Mouse (Mus musculus): ENCODE data around the gene Actn4. TPM values are rescaled to one million over a fixed set of nuclear protein-coding genes. Genes with fewer than 3 reads are reported as not detected.

The Actn4 gene
- polyA plus RNA-seq, 1 experiment from 2014 or later: 216 TPM

DNA sequence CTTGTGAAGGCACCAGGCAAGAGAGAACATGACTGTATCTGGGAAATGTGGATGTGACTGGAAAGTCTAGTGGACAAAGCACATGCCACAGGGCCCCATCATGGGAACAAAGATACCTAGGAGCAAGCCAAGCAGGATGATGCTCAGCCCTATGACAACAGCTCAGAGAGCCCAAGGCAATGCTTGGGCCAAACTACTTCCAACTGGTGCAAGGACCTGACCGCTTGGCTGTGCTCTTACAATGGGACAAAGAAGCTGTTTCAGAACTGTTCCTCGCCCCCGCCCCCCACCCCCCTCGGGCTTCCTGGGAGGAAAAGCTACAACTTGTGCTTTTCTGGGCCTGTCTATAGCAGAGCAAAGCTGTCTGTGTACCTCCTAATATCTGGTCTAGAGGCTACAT is 23.5 kb downstream of the Actn4 start:
- peaks cover 32% of the 10 kb centered on the region for H3K4me1 ChIP-seq (replicated peaks; ENCODE audit: control insufficient read depth, insufficient read depth)
- H3K27me3 ChIP-seq (ENCODE audit: control insufficient read depth, insufficient read depth, low read length): no peaks in the 10 kb centered on the region
- H3K27ac ChIP-seq (replicated peaks): 0 out of 2 replicates have a peak overlapping the region, but pooled peaks have one; percentile 13
- 79% methylated on average over 4 of the region's 4 CpGs for whole genome bisulfite sequencing
- H3K4me3 ChIP-seq (ENCODE audit: low read depth, low read length): no peak overlapping the region
- H3K36me3 ChIP-seq (ENCODE audit: control insufficient read depth, insufficient read depth, low read length): peaks cover 2% of the 10 kb centered on the region; the same call in 1 of the 2 replicates
- TF ChIP-seq CTCF (IDR thresholded peaks at IDR 0.05; ENCODE audit: low read depth): 0 out of 2 replicates have a peak, but pooled peaks have one; percentile 16
- no peak for TF ChIP-seq EP300 (optimal IDR thresholded peaks at IDR 0.05)
- no peaks in the 10 kb centered on the region for H3K9me3 ChIP-seq (ENCODE audit: control insufficient read depth, low read length)
- H3K9ac ChIP-seq (ENCODE audit: low read length): no peak overlapping the region
- H3K4me2 ChIP-seq (replicated peaks; ENCODE audit: low read depth): no peak overlapping the region
- ATAC-seq (ENCODE audit: low FRiP score, low TSS enrichment): no peak
- no peak for DNase-seq (ENCODE audit: low spot score)

GRCm38 (mm10) chr7:28936787-28937186 is 25.4 kb downstream of the Actn4 start:
- H3K4me1 ChIP-seq (replicated peaks; ENCODE audit: control insufficient read depth, insufficient read depth): peaks cover 30% of the 10 kb centered on the region
- no peak overlapping the region for H3K4me3 ChIP-seq (ENCODE audit: low read depth, low read length)
- H3K36me3 ChIP-seq (ENCODE audit: control insufficient read depth, insufficient read depth, low read length): peaks cover 2% of the 10 kb centered on the region; the same call in 1 of the 2 replicates
- peak overlapping the region; percentile 76 for H3K27ac ChIP-seq (replicated peaks)
- 30% methylated on average over 4 of the region's 4 CpGs for WGBS
- no peaks in the 10 kb centered on the region for H3K9me3 ChIP-seq (ENCODE audit: control insufficient read depth, low read length)
- ATAC-seq (ENCODE audit: low FRiP score, low TSS enrichment) (no peak), DNase-seq (ENCODE audit: low spot score) (peak; percentile 45)
- TF ChIP-seq EP300 (optimal IDR thresholded peaks at IDR 0.05) (no peak), CTCF (IDR thresholded peaks at IDR 0.05; ENCODE audit: low read depth) (no peak)
- H3K9ac ChIP-seq (ENCODE audit: low read length): 0 out of 2 replicates have a peak overlapping the region, but pooled peaks have one; percentile 35
- H3K27me3 ChIP-seq (ENCODE audit: control insufficient read depth, insufficient read depth, low read length): no peaks in the 10 kb centered on the region
- H3K4me2 ChIP-seq (replicated peaks; ENCODE audit: low read depth): no peak overlapping the region

DNA sequence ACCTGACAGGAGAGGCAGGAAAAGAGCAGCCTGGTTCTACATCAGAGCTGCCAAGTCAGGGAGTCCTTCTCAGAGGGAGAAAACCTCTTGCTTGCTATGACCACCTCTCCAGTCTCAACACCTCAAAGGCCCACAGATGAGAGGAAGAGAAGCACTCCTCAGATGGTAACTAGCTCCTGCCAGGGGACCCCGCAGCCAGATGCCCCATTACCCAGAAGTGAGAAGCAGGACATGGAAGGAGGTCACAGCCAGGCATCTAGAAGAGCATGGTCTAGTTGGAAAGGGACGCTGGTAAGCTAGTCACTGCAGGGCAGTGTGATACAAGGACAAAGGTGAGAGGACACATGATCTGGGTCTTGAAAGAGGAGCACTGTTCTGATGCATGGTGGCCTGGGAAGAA is 28.3 kb downstream of the Actn4 start:
- Histone ChIP-seq H3K4me1 (replicated peaks; ENCODE audit: control insufficient read depth, insufficient read depth) (peaks cover 30% of the 10 kb centered on the region), H3K9ac (ENCODE audit: low read length) (no peak overlapping the region)
- ATAC-seq (ENCODE audit: low FRiP score, low TSS enrichment): no peak

DNA sequence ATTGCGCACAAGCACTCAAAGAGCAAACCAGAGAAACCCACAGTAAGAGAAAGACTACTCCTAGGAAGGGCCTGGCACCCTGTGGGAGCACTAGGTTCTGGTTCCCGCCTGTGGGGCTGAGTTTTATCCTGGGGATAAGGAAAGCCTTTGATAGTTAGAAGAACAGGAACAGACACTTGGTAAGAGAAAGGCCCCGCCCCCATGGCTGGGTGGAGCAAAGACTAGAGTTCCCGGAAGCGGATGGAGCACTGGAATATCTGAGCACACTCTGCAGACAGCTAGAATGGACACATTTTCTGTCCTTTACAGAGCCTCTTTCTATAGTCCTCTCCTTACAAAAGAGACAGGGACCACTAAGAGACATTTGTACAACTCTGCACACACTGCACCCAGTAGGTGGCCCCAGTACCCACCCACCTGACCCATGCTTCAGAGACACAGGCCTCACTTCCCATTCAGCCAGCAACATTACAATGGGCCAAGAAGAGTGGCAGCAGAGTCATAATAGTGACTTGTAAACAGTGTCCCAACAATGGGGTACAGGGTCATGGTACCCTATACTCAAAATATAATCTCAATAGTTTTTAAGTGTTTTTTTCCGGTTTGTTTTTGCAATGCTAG is 29.6 kb downstream of the Actn4 start:
- ATAC-seq (ENCODE audit: low FRiP score, low TSS enrichment) (peak; percentile 13; the same call in 1 of the 2 replicates), DNase-seq (ENCODE audit: low spot score) (peak; percentile 87)
- Histone ChIP-seq H3K4me3 (ENCODE audit: low read depth, low read length) (no peak overlapping the region), H3K4me2 (replicated peaks; ENCODE audit: low read depth) (no peak overlapping the region), H3K9me3 (ENCODE audit: control insufficient read depth, low read length) (no peaks in the 10 kb centered on the region), H3K4me1 (replicated peaks; ENCODE audit: control insufficient read depth, insufficient read depth) (peaks cover 29% of the 10 kb centered on the region), H3K27ac (replicated peaks) (peak overlapping the region; percentile 89), H3K36me3 (ENCODE audit: control insufficient read depth, insufficient read depth, low read length) (peaks cover 2% of the 10 kb centered on the region; the same call in 1 of the 2 replicates), H3K27me3 (ENCODE audit: control insufficient read depth, insufficient read depth, low read length) (no peaks in the 10 kb centered on the region), H3K9ac (ENCODE audit: low read length) (no peak overlapping the region)
- no peak for TF ChIP-seq EP300 (optimal IDR thresholded peaks at IDR 0.05)
- no peak for TF ChIP-seq CTCF (IDR thresholded peaks at IDR 0.05; ENCODE audit: low read depth)
- WGBS: 51% methylated on average over 6 of the region's 6 CpGs

More for the DNA sequence above, 28.3 kb downstream of the Actn4 start:
- peaks cover 2% of the 10 kb centered on the region; the same call in 1 of the 2 replicates for H3K36me3 ChIP-seq (ENCODE audit: control insufficient read depth, insufficient read depth, low read length)
- H3K9me3 ChIP-seq (ENCODE audit: control insufficient read depth, low read length): no peaks in the 10 kb centered on the region
- DNase-seq (ENCODE audit: low spot score): no peak
- H3K27ac ChIP-seq (replicated peaks): peak overlapping the region; percentile 53
- WGBS: 83% methylated on average over 2 of the region's 2 CpGs
- H3K27me3 ChIP-seq (ENCODE audit: control insufficient read depth, insufficient read depth, low read length): no peaks in the 10 kb centered on the region
- H3K4me2 ChIP-seq (replicated peaks; ENCODE audit: low read depth): no peak overlapping the region
- TF ChIP-seq EP300 (optimal IDR thresholded peaks at IDR 0.05) (no peak), CTCF (IDR thresholded peaks at IDR 0.05; ENCODE audit: low read depth) (no peak)
- no peak overlapping the region for H3K4me3 ChIP-seq (ENCODE audit: low read depth, low read length)

GRCm38 (mm10) chr7:28931695-28932039 is 30.5 kb downstream of the Actn4 start:
- Histone ChIP-seq H3K4me2 (replicated peaks; ENCODE audit: low read depth) (peak overlapping the region; percentile 11; the same call in 1 of the 2 replicates), H3K9me3 (ENCODE audit: control insufficient read depth, low read length) (no peaks in the 10 kb centered on the region), H3K4me1 (replicated peaks; ENCODE audit: control insufficient read depth, insufficient read depth) (peaks cover 23% of the 10 kb centered on the region), H3K4me3 (ENCODE audit: low read depth, low read length) (no peak overlapping the region), H3K27me3 (ENCODE audit: control insufficient read depth, insufficient read depth, low read length) (no peaks in the 10 kb centered on the region), H3K36me3 (ENCODE audit: control insufficient read depth, insufficient read depth, low read length) (peaks cover 2% of the 10 kb centered on the region; the same call in 1 of the 2 replicates), H3K27ac (replicated peaks) (peak overlapping the region; percentile 89), H3K9ac (ENCODE audit: low read length) (no peak overlapping the region)
- DNase-seq (ENCODE audit: low spot score) (peak; percentile 65), ATAC-seq (ENCODE audit: low FRiP score, low TSS enrichment) (no peak)
- no peak for TF ChIP-seq EP300 (optimal IDR thresholded peaks at IDR 0.05)
- TF ChIP-seq CTCF (IDR thresholded peaks at IDR 0.05; ENCODE audit: low read depth): no peak
- WGBS: 60% methylated on average over 4 of the region's 4 CpGs
